Mouse (Mus musculus) heart, adult 9 months (tissue): Measurements from ENCODE around the gene Mrpl41.
"Not testable (repeated sequence)": the region's sequence is repeated elsewhere in the genome, so short reads cannot be mapped to it uniquely, and the experiment has no call there.

Experiments
- DNase-seq, 2 experiments: peaks; one replicate each; pipeline ENCODE4 v3.0.0; 2022; ENCODE audit warnings: low spot score in 2 of 2

Mrpl41 gene

DNA sequence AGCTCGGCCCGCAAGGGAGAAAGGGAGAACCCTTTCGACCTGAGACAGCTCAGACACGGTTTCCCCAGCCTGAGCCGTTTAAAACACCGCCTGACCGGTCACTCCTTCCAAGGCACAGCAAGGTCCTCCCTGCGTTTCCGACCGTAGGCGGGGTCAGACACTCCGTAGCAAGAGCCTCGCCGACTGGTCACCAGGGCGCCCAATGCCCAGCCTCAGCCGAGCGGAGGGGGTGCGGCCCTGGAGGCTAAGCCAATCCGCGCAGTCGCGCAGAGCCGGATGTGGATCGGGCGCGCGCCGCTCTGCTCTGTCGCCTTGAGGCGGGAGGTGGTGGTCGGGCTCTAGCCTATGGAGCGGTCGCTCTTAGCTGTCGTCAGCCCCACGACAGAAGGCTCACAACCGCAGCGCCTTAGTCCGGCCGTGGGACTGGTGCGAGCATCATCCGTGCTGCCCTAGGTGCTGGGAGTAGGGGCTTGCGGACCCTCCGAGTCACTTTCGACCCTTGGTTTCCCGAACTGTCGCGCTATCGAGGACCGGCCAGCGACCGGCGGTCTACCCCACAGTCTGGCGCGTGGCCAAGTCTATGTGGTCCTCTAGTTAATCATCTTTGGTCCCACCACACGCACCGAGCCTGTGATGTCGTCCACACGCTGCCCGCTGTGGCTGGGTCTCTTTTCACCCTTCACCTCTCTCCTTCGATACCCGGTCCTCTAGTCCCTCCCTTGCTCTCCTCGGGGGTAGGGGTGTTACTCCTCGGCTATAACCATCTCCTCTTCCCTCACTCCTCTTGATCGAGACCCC lies at the start of gene Mrpl41:
Gene Mrpl41 (minus strand): TSS at position 193 of the 798 bp plus-strand sequence.
- peak; percentile 96 to 97 for DNase-seq

DNA sequence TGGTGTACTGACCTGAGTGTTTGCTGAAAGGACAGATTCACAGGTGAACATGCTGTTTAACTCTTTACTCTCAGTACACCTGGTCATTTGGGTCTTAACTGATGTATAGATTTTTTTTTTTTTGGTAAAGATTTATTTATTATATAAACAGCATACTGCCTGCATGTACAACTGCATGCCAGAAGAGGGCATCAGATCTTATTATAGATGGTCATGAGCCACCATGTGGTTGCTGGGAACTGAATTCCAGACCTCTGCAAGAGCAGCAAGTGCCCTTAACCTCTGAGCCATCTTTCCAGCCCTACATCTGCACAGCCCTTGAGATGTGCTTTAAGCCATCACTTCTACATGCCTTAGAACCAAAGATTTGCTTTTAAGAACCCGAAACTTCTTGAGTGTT lies 47.8 kb upstream of the Mrpl41 start:
- no peak for DNase-seq

DNA sequence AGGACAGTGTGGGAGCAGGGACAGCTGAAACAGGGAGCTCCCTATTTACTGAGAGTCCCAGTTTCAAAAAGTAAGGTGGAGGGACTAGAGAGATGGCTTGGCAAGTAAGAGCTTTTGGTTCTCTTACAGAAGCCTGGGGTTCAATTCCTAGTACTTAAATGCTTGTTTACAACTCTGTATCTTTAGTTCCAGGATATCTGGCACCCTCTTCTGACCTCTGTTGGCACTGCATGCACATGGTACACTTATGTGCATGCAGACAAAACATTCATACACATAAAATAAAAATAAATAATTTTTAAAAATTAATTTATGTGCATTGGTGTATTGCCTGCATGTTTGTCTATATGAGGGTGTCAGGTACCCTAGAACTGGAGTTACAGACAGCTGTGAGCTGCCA lies 33.4 kb upstream of the Mrpl41 start:
- no peak for DNase-seq

GRCm38 (mm10) chr2:25006767-25007166 lies 31.9 kb upstream of the Mrpl41 start:
- no peak for DNase-seq

- no peak for DNase-seq
Measured at GRCm38 (mm10) chr2:25003946-25004786, 29.3 kb upstream of the Mrpl41 start.

DNA sequence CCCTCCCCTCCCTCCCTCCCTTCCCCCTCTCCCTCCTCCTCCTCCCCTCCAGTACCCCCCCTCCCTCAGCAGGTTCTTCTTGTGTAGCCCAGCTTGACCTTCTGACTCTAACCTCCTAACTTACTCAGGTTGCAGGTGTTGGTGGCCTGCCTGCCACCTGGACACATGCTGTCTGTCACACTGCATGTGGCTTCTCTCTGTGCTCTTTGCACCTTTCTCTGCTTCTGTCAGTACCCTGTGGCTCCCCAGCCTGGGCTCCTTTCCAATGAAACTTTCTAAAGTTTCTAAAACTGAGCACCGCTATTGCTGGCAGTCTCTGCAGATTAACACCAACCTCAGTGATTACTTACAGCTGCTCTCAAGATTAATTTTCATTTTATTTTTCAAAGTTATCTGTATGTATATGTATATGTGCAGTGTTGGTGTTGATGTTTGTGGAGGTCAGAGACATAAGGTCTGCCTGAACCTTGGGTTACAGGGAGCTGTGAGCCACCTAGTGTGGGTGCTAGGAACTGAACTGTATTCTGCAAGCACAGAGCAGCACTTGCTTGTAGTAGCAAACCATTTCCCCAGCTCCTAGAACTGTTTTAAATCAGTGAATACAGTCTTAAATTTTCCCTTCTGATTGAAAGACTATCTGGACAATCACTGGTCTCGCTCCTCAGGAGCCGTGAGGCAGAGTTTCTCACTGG lies 25.8 kb upstream of the Mrpl41 start:
- DNase-seq, result no peak

DNA sequence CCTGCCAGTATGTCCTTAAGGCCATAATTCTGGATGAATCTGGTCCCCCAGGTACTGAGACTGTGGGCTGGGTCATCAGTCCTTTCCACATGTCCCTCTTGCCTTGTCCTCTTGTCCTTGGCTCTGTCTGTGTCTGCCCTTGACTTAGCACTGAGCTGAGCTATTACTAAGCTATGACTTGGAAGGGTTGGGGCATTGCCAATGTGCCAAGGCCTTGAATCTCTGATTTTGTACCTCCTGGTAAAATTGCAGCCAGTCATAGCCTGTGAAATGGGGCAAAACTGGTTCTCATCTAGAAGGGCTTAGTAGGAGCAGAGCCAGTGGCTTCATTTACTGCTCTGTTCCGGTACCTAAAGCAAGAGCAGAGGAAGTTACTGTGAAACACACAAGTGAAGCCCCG lies 21.6 kb upstream of the Mrpl41 start:
- DNase-seq, result no peak

GRCm38 (mm10) chr2:24995332-24995731 lies 20.4 kb upstream of the Mrpl41 start:
- no peak for DNase-seq

DNA sequence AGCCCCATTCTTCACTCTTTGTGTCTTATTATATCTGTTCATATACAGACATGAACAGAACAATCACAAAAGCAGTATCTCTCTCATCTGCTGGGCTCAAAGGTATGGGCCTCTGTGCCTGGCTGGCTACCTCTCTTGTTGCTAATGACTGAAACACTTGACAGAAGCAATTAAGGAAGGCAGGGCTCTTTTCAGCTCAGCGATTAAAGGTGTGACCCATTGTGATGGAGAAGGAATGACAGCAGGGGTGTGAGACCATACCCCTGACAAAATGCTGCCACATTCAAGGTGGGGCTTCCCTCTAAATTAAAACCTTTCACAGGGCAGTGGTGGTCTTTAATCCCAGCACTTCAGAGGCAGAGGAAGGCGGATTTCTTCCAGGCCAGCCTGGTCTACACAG lies 12.9 kb upstream of the Mrpl41 start:
- DNase-seq, result no peak

- no peak for DNase-seq
Measured at GRCm38 (mm10) chr2:24976960-24977359, 2.1 kb upstream of the Mrpl41 start.

DNA sequence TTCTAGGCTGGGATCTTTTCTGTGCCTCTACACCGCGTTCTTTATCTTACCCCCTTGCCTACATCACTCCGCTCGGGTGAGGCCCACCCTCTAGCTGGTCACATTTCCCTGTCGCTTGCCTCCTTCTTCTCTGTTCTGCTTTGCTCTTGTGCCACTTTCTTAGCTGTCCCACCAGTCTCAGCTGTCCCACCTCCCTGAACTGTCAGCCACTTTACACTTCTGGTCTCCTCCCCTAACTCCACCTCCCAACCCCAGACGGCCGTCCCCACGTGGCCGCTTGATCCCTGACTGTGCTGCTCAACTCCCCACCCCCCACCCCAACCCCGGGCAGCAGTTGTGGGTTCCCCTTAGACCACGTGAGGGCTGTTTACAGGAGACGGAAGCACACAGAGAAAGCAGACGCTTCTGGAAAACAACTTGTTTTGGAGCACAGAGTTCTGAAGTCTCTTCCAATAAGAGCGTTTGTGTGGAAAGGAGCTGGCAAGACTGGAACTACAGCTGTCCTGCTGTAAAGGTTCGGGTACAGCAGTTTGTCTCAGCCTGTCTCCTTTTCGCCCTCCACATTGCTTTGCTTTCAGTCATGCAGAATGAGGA lies 903 bp upstream of the Mrpl41 start, which contains the start of gene Pnpla7:
Gene Pnpla7 (plus strand): TSS at position 330 of the 594 bp plus-strand sequence.
- DNase-seq, result peak; percentile 83 to 85

GRCm38 (mm10) chr2:24974452-24974851 lies 446 bp downstream of the Mrpl41 start:
- not testable (repeated sequence) for DNase-seq

GRCm38 (mm10) chr2:24970386-24970785 lies 4.5 kb downstream of the Mrpl41 start:
- DNase-seq, result no peak

- peak; percentile 70 to 75 for DNase-seq
Measured at GRCm38 (mm10) chr2:24962304-24963000, 12.4 kb downstream of the Mrpl41 start, which contains the start of gene Dph7. Gene Dph7 (plus strand): TSS chr2:24962400.

- no peak for DNase-seq
Measured at GRCm38 (mm10) chr2:24960910-24961309, 14.0 kb downstream of the Mrpl41 start.

DNA sequence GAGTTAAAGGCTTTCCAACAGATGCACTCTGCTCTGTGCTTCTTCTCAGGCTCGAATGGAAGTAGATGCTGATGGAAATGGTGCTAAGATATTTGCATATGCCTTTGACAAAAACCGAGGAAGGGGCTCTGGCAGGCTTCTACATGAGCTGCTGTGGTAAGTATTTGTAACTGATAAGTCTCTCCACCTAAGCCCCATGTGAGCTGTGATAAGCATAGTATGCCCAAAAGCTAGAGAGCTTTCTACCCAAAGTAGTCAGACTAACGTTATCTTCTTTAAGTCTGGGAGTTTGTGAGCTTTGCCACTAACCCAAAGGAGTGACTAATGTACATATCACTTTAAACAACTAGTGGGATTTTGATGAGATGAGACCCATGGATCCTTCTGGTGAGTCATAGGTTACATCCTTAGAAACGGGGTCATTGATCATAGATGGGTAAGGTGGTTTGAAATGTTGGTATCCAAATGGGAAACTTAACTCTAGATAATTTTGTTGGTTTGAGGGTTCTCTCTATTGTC lies 22.3 kb downstream of the Mrpl41 start:
- no peak for DNase-seq

DNA sequence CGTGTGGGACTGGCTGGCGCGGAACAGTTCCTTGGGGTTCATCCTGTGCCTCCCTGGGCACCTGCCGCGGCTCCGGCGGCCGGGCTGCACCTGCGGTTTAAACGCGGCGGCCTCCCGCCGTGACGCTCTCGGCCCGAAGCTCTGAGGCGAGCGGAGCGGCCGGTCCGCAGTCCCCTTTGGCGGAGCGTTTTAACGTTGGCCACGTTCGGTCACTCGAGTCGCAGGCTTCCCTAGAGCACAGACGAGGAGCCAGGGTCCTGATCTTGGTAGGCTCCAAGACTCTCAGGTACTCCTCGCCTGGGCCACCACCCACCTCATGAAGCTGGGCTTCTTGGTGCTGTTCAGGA lies 24.7 kb downstream of the Mrpl41 start:
- DNase-seq, result no peak

DNA sequence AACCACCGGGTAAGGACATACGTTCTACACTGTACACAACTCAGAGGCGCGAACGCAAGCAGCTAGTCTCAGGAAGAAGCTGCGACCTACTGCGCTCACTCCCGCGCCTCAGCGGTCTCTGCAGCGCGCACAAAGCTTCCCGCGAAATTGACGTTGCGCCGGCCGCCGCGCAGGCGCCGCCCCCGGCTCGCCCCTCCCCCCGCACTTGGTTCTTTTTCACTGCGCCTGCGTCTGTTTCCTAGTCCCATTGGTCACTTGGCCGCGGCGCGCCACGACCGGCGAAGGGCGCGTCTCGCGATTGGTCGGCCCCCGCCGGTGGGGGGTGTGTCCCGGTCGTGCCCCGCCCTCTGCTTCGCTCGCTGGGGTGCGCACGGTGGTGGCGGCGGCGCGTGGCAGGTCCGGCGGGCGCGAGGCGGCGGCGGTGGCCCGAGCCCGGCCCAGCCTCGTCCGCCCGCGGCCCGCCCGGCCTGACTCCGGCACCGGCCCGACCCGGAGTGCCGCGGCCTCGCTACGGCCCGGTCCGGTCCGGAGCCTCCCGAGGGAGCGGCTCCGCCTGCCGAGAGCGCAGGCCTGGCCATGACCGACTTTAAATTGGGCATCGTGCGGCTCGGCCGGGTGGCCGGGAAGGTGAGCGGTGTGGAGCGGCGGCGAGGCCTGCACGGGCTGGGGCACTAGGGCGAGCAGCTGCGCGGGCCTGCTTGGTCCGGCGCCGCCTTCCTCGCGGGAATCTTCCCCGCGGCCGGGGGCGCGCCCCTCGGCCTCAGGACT lies 25.3 kb downstream of the Mrpl41 start, which contains the start of gene Zmynd19:
Gene Zmynd19 (plus strand): TSS at position 372 of the 768 bp plus-strand sequence.
- DNase-seq, result peak; percentile 96 to 97

DNA sequence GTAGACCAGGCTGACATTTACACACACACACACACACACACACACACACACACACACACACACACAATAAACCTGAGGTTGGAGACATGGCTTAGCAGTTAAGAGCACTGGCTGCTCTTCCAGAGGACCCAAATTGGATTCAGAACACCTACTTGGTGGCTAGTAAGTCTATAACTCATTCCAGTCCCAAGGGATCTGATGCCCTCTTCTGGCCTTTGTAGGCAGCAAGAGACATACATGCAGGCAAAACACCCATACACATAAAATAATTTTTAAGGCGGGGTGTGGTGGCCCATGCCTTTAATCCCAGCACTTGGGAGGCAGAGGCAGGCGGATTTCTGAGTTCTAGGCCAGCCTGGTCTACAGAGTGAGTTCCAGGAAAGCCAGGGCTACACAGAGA lies 30.6 kb downstream of the Mrpl41 start:
- DNase-seq, result not testable (repeated sequence)

DNA sequence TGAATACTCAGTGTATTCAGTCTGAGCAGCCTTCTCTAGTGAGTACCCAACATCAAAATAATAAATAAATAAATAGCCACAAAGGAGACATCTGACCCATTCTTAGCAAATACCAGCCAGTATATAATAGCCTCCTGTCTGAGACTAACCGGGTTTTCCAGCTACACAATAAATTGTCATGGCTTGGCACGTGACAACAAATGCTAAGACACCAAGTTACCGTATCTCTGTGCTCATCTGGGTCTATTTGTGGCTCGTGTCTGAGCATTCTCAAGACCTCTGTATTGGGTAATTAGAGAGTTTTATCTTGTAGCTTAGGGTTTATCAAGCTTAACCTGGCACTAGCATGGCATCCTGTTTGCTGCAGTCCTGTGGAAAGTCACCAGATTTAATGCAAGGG lies 32.8 kb downstream of the Mrpl41 start:
- DNase-seq, result no peak
